Mouse (Mus musculus) mammary gland, adult 2 months (tissue): ENCODE results near the gene Klhl3. TPM values are rescaled to one million over a fixed set of nuclear protein-coding genes. Genes with fewer than 3 reads are reported as not detected.

Experiments
- polyA plus RNA-seq: library from polyadenylated mRNA; depleted of rRNA; stranded (reverse); fragments of >200 nt; gene quantifications from 2 replicates; pipeline ENCODE4 v1.2.3, GENCODE M21; 2012; ENCODE audit warnings: low replicate concordance; rRNA removed

Gene Klhl3
- 2.6 and 2.9 TPM in 2 replicates for polyA plus RNA-seq

DNA sequence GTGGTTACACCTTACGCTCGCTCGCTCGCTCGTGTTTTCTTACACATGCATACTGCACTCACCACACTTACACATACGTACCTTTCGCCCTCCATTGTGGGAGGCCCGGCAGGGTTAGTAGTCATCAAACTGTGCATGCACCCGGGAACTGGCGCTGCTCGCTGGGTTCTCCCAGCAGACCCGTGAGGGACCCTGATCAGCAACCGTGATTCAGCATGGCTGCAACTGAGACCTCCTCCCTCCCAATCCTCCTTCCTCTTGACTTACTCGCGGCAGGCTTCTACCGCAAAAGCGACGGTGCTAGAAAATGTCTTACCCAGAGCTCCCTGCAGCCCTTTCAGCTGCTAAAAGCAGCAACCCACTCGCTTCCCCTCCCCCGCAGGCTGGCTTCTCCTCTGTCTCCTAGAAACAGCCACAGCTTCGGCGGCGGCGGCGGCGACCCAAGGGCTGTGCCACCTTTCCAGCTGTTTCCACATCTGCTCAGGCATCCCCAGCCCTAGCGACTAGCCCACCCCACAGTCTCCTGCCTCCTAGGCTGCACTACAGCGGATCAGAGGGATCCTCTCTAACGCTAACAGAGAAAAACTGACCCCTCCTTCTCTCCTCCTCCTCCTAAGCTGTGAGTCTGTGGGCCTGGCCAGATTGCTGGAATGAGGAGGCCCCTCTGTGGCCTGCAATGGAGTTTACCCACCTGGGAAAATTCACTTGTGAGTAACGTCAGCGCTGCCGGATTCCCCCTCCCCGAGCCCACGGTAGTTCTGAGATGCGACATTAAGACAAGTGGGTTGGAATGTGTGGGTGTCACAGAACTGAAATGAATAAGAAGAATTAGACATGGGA, at the start of gene Klhl3:
Klhl3 (minus strand) TSS at position 532 of the 840 bp plus-strand sequence.

DNA sequence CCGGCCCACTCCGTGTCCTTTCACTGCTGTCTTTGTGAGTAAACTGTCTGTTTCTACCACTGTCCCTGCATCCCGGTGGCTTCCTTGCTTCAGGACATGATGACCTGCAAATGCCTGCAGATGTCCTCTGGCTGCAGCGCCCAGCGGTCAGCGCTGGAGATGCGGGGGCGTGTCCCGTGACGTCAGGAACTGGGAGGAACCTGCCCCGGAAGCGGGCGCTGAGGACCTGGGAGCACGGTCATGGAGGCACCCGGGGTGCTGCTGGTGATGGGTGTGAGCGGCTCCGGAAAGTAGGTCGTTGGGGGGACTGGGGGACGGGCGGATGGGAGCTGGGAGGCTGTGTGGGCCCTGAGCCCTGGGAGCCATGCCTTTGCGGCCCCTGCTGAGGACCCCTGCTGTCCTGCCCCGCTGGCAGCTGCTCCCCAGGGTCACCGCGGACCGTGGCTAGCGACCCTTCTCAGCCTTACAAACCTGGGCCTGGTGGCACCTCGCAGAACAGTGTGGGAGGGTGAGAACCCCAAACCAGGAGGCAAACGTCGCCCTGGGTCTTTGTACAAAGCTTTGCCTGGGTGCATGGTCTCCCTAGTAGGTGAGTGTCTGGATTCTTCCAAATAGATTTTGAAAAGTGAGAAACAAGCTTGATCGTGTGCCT, 44.2 kb upstream of the Klhl3 start, which contains the start of gene Idnk:
Idnk (plus strand) TSS at position 203 of the 652 bp plus-strand sequence.

DNA sequence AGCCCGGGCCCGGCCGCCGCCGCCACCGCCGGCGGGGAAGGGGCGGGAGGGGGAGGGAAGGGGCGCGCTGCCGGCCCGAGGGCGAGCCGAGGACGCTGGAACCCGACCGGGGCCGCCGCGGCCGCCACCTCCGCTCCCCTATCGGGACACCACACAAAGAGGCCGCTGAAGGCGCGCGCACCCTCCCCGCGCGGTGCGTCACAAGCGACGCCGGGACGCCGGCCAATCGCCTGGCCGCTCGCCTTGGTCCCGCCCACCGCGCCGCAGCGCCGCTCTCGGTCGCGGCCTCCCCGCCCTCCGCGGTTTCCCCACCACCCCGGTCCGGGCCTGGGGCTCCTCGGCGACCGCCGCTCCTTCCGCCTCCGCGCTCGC, 15.0 kb upstream of the Klhl3 start, which contains the start of gene Hnrnpa0:
Hnrnpa0 (minus strand) TSS at position 161 of the 372 bp plus-strand sequence.

Other genes with a start within 250 kb of the Klhl3 start
- 0.13 and 0.14 TPM in 2 replicates for gene Spock1, start 205.3 kb downstream of the Klhl3 start, polyA plus RNA-seq
- 25.5 and 105 TPM in 2 replicates for gene Hnrnpa0, start 15.0 kb upstream of the Klhl3 start, polyA plus RNA-seq
- 23.6 and 32.2 TPM in 2 replicates for gene Idnk, start 44.1 kb upstream of the Klhl3 start, polyA plus RNA-seq
- 133 and 163 TPM in 2 replicates for gene Ubqln1, start 102.1 kb upstream of the Klhl3 start, polyA plus RNA-seq
- 4.4 and 5.6 TPM in 2 replicates for gene Gkap1, start 162.1 kb upstream of the Klhl3 start, polyA plus RNA-seq
- gene Kif27, start 245.5 kb upstream of the Klhl3 start, polyA plus RNA-seq: 0.03 and 0.08 TPM in 2 replicates